Mouse (Mus musculus): ENCODE results near the gene Sptbn4.

The Sptbn4 gene

DNA sequence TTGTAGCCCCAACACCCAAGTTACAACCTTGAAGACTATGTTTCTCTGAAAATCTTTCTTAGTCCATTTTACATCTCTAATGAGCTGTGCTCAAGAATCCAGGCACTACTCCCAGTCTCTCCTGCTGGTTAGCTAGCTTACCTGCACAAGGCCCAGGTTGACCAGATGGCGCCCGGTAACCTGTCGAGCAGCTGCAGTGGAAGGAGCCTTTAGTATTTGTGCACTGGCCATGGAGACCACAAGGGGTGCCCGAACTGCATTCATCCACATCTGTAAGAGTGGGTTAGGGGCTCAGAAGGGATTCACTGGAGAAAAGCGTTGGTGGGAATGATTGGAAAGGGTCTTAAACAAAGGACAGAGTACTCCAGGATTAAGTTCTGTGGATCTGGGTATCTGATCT is 124.5 kb downstream of the Sptbn4 start:
- DNase-seq, result no peak

DNA sequence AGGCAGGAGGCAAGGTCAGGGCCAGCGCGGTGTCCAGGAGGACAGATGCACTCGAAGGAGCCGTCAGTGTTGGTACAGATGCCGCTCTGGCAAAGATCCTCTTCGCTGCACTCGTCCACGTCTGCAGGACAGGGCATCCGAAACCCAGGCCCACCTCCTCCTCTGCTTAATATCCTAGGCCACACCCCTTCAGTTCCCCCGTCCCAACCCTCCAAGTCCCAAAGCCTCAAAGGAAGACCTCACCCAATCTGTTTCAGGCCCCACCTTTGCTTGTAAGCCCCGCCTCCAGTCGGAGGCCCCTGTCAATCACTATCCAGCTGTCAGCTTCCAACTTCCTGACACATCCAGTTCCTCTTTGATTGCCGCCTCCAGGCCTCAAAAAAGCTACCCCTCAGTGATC is 125.2 kb downstream of the Sptbn4 start:
- no peak for DNase-seq

DNA sequence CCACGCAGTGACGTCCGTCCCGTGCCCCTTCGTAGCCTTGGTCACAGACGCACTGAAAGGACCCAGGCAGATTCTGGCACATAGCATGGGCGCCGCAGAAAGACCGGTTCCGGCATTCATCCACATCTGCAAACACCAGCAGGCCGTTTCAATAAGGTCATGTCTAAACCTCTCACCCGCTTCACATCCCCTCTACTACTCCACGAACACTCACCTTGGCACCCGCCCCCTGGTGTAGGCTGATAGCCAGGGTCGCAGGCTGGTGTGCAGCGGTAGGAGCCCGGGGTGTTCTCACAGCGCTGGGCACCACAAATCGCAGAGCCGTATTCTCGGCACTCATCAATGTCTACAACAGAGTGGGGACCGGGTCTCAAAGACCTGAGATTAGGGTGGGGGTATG is 128.1 kb downstream of the Sptbn4 start:
- no peak for DNase-seq

DNA sequence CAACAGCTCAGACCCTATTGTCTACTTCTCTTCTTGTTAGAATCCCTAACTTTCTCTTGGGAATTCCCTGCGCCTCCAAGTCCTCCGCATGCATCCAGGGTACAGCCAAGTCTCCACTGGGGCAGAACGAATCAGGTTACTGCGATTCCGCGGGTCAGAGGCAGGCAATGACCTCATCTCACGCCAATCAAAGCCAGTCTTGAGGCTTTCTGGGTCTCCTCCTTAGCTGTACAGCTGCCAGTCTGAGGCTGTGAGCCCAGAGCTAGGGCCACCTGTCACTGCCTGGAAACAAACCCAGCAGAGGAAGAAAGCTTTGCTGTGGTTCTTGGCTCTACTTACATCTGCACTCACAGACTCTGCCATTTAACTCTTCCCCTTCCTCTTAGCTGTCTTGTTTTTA is 131.5 kb downstream of the Sptbn4 start:
- peak; percentile 79 to 83 for DNase-seq

DNA sequence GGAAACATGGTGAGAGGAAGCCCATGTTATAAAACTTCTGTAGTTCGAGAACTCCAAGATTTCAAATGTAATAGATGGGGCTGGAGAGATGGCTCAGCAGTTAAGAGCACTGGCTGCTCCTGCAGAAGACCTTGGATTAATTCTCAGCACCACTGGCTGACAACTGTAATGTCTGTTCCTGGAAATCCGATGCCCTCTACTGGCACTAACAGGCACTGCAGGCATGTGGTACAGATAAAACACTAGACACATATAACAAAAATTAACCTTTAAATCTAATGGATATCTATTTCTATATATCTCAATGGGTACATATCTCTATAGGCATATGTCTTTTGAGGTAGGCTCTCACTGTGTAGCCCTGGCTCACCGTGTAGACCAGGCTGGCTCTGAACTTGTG is 133.1 kb downstream of the Sptbn4 start:
- no peak for DNase-seq

DNA sequence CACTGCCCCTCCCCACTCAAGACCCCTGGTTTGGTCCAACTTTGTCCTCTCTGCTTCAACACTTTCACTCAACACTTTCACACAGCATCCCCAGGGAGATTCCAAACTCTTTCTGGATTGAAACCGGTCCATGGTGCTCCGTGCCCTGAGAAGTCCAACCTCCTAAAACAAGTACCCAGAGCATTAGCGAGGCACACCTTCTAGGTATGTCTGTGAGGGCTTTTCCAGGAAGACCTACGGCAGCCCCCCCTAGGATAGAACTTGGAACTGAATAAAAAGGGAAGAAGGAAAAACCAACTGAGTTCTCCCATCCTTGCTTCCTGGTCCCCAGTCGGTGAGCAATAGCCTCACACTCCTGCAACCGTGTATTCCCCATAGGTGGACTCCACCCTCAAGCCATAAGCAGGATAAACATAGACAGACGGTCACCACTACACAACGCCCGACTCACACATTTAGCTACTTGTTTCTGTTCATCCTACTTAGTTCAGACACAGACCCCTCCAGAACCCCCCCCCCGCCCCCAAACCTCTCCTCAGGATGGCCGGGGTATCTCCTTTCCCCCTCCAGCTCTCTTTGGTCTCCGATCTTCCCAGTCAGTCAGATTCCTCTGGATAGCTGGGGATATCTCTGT is 135.7 kb downstream of the Sptbn4 start:
- no peak for DNase-seq

DNA sequence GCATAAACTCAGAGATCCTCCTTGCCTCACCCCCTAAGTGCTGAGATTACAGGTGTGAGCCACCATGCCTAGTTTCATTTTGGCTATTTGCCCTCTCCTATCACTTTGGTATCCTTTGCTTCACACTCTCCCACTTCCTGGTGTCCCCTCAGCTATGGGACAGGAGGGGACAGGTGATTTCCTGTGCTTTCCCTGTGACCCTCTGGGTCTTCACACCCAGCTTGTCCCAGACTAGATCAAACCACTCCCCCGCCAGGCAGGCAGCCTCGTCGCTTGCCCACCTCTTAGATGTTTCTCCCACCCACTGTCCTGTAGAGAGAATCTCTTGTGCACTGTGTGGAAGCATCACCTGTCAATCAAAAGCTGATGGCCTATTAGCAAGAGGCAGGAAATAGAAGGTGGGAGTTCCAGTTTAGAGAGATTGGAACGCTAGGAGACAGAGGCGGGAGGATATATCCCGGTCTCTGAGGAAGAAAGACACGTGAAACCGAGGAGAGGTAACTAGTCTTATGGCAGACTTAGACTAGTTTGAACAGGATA is 136.4 kb downstream of the Sptbn4 start:
- no peak for DNase-seq

DNA sequence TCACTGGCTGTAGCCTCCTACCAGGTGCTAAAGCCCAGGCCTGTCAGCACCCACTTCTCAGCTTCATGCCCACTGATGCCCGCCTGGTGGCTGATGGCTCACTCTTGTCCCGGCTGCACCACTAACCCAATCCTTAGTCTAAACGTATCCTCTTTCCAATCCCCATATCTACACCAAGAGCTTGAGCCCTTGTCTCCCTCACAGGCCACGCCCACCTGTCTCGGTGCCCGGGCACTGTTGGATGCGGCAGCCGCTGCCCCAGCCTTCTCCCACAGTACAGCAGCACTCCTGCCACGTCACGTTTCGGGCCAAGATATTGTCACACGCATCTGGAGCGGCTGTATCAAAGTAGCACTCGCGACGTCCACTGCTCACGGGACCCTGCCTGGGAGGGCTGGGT is 137.2 kb downstream of the Sptbn4 start:
- peak; percentile 86 to 95 for DNase-seq

DNA sequence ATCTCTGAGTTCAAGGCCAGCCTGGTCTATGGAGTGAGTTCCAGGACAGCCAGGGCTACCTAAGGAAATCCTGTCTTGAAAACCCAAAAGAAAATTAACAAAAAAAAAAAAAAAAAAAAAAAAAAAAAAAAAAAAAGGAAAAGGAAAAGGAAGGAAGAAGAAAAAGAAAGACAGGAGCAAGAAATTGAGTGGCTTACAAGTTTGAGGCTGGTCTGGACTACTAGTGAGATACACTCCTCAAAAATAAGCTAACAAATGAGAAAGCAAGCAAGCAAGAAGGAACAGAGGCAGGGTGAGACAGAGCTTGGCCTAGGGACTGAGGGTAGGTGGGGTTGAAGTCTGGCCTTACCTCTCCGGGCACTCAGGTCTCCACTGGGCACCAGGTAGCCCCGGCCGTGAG is 137.7 kb downstream of the Sptbn4 start:
- no peak for DNase-seq

DNA sequence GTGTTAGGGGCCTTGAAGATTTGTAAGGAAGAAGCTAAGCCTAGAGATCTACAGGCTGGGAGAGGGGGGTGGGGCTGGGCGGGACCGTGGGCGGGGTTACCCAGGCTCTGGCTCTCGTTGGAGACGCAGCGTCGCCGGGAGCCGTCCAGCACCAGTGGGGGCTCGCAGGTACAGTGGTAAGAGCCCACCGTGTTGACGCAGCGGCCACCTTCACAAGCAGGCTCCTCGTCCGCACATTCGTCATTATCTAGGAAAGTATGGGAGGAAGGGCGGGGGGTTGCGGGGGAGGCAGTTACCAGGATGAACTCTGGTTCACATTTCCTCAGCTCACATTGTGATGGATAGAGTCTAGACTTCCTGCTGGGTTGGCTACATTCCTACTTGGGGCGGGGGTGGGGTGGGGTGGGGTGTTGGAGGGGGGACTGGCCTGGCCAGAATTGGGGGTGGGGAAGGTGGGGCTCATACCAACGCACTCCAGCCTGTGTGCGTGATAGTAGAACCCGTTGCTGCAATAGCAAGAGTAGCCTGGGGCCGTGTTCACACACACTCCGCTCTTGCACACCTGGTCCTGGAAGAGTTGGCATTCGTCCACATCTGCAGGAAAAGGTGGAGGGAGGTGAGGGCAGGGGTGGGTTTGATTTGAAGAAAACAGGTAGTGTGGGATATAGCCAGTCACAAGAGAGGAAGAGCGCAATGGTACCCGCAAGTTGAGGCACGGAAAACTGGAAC is 138.5 kb downstream of the Sptbn4 start:
- DNase-seq, result no peak

DNA sequence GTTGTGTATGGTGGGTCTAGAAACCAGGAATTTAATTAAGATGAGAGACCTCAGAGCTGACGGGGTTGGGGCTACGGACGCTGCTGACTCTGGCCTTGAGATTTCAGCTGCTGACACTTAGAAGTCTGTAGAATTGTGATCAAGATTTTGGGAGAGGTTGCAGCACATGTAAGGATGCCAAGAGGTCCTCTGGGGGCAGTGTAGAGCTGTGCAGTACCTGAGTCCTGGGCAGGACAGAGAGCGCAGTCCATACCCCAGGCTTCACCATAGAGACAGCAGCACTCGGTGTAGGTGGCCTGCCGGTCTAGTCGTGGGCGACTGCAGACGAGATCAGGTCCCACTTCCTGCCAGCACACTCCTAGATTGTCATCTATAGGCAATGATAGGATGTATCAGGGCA is 139.9 kb downstream of the Sptbn4 start:
- DNase-seq, result no peak
